Mouse (Mus musculus) lung, postnatal 0 days (tissue): ENCODE measurements around the gene Gpank1.

Experiments used
- CTCF ChIP-seq: IDR thresholded peaks from 2 replicates; pipeline ENCODE4 v1.5.1; 2016; ENCODE audit warnings: antibody characterized with exemption, mild to moderate bottlenecking
- EP300 ChIP-seq: IDR thresholded peaks from 2 replicates; pipeline ENCODE4 v1.6.1; 2016; ENCODE audit warnings: antibody characterized with exemption, mild to moderate bottlenecking, control low read depth

DNA sequence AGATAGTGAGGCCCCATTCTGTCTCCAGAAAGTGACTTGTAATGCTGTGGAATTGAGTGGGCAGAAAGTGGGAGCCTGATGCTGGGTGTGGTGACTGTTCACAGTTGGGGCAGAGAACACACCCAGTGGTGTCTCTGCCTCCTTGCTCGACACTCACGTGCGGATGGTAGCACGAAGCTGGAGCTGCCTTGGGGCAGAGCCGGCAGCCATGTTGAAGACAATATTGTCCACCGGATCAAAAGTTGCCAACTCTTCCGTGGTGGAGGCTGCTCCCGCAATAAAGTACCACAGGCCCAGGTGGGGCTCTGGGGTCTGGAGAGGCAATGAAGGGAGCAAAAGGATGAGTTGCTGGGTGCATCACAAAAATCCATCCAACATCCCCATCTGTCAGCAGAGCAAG lies 9.8 kb downstream of the Gpank1 start:
- TF ChIP-seq CTCF, result no peak
- no peak for TF ChIP-seq EP300
